Mouse (Mus musculus) urinary bladder, postnatal 14 days (tissue): ENCODE measurements at regions not wholly inside any gene's neighbourhood (a gene's known extent, or its start where the extent isn't known, plus 50 kb on each side); places are given as distances from the start of the nearest gene placed in this dataset.

Experiments used
- DNase-seq: peaks from one replicate; pipeline ENCODE4 v3.0.0; 2021; ENCODE audit warnings: low spot score

DNA sequence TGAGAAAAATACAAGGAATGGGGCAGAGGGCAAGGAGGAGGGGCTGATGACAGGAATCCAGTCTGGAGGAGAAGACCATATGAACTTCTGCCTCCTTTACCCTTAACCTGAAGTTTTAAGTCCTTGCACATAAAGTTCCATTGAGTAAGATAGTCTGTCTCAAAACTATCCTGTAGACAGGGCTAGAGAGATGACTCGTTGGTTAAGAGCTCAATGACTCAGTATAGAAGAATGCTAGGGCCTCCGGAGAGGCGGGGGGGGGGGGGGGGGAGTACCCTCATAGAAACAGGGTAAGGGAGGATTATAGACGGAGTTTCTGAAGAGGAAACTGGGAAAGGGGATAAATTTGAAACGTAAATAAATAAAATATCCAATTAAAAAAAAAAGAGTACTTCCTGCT, 191.8 kb upstream of the Gcfc2 start:
- DNase-seq, result no peak

- DNase-seq, result no peak
Observed at GRCm38 (mm10) chr6:81733527-81733926, 189.9 kb upstream of the Gcfc2 start.

DNA sequence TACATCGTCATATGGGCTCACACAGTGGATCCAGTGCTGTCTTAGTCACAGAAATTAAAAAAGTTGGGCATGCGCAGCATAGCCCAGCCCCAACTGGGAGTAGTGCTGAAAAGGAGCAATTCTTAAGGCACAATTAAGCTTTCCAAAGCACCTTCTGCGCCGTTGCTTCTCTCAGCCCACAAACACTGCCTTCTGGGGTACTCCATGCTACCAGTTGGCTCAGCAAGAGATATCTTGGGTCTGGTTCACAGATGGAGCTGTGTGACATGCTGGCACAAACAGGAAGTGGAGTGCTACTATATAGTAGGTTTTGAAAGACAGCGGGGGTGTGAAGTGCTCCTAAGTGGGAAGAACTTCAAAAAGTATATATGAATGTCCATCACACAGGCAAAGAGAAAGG, 185.0 kb upstream of the Gcfc2 start:
- DNase-seq, result no peak

DNA sequence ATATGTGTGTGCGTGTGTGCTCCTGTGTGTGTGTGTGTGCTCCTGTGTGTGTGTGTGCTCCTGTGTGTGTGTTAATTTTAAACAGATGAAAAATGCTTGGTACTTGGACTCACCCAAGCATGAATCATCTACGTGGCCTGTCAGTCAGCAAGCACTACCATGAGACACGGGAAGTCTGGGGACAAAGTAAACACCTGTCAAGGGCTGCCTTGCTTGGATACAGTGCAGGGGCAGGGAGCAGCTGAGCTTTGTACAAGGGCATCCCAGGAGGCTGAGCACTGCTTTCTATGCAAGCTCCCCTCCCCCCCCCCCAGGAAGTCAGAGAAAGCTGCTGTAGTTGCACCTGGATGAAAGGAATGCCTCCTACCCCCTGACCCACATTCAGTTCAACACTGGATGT, 173.8 kb upstream of the Gcfc2 start:
- DNase-seq, result no peak

GRCm38 (mm10) chr6:81751631-81752030, 171.8 kb upstream of the Gcfc2 start:
- DNase-seq, result no peak

- DNase-seq, result no peak
Observed at GRCm38 (mm10) chr6:81756242-81756641, 167.2 kb upstream of the Gcfc2 start.

DNA sequence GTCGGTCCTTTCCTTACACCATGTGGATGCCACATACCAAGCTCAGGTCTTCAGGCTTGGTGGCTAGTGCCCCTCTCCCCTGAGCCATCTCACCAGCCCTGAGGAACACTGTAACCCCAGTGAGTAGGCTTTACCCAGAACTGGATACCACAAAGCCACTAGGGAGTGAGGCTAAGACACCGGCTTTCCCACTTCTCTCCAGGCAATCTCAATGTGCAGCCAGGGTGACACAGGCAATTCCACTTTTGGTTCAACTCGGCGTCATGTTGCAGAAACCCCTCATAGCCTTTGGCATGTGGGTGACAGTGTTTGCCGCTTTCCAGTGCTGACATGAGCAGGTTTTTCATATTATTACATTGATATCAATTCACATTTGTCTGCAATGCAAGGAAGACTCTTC, 164.6 kb upstream of the Gcfc2 start:
- no peak for DNase-seq

GRCm38 (mm10) chr6:81760181-81760580, 163.3 kb upstream of the Gcfc2 start:
- DNase-seq, result no peak

DNA sequence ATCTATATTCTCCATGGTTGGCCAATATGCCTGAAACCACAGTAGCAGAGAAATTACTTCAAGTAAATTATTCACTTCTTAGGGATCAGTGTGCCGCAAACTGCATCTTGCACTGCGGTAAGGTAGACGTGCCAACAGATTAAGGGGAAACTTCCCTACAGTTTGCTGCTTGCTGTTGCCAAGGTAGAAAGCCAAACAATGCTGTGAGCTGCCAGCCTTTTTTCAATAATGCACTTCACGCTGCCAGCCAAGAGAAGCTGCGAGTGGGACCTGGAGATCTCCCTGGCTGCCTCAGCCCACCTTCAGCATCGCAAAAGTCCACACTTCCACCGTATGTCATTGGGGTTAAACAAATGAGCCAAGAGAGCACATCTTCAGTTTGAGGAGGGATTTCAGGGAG, 157.6 kb upstream of the Gcfc2 start:
- no peak for DNase-seq

GRCm38 (mm10) chr6:81766800-81767199, 156.7 kb upstream of the Gcfc2 start:
- no peak for DNase-seq

DNA sequence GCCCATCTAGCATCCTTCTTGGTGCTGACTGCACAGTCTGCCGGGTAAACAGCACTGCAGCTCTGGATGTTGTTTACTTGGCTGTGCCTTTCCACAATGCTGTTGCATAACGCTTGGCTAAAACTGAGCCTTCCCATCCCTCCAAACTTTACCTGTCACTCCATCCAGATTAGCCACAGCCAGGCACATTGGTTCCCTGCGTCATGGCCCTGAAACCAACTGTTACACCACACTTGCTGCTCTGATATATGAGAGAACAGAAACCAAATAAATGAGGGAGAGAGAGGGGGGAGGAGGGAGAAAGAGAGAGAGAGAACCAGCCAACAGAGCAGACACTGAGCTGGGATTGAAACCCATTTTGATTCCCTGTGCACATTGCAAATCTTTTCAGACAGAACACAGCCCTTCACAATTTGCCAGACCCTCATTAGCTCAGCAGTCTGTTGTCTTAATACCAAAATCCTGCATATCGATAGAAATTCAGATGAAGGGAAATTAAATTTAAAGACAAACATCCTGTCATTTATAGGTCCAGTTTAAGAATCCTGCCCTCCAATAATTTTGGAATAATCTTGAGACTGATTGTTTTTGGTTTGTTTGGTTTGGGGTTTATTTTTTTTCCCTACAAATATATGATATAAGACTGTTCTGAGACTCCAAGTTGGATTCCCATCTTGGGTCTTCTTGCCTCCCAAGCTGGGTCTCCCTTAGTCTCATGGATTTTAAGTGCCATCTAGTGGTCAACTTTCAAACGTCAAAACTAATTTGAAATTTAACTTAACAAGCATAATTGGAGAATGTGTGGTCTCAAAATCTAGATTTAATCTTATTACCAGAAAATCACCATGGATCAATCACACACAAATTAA, 154.6 kb upstream of the Gcfc2 start:
- no peak for DNase-seq

GRCm38 (mm10) chr6:81770301-81770700, 153.2 kb upstream of the Gcfc2 start:
- no peak for DNase-seq

DNA sequence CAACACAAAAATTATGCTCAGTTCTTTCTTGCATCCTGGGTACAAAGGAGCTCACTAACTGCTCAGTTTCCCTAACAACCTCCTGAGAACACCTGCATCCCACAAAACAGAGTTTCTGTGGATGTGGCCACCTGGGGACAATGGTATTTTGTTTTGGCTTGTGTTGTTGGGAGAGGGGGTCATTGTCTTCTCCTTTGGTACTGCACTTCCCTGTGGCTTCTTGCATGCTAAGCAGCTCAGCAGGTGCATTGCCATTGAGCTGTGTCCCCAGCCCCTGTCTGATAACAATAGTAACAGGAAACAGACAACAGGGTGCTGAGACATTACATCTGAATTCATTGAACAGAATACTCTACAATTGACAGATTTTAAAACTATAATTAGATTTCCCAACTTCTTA, 151.6 kb upstream of the Gcfc2 start:
- no peak for DNase-seq

- DNase-seq, result no peak
Observed at GRCm38 (mm10) chr6:81782131-81782530, 141.3 kb upstream of the Gcfc2 start.

DNA sequence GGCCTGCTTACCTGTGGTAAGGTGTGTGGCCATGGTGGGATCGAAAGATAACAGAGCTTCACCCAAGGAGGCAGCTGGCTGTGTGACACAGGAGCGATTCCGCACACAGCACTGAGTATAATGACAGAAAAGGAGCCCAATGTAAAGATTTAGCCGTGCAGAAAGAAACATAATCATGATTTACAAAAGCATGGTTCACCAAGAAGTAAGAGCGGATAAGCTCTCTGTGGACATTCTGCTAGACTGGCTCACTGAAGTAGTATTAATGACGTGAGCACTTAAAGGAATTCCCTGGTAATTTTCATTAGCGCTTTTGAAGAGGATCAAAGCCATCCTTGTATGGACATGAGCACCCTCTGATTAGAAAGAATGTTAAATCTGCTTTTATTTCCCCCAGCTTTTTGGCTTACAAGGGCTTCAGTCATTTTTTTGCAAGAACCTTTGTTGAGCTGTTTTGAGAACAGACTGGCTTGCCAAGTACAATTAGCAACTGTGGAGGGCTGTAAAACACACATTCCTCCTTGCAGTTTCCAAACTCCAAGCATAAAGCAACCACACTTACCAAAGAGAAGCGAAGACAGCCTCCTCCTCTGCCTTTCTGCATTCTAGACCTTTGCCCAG, 140.5 kb upstream of the Gcfc2 start:
- no peak for DNase-seq

GRCm38 (mm10) chr6:81795281-81795680, 128.2 kb upstream of the Gcfc2 start:
- no peak for DNase-seq

DNA sequence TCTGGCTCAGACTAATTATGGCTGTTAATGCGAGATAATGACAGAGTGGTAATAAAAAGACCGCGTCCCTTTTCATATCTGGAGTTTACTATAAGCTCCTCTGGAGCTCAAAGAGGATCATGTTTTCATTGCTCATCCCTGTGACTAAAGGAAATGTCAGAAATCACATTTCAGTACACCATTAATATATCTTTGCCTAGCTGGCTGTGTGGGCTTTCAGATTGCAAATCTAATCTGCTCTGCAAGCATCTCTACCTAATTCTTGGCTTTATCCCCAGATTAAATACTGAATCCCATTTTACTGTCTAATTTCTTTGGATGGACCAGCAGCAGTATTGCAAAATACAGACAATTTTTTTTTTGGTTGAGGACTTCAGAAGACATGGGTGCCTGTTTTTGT, 122.6 kb upstream of the Gcfc2 start:
- no peak for DNase-seq

DNA sequence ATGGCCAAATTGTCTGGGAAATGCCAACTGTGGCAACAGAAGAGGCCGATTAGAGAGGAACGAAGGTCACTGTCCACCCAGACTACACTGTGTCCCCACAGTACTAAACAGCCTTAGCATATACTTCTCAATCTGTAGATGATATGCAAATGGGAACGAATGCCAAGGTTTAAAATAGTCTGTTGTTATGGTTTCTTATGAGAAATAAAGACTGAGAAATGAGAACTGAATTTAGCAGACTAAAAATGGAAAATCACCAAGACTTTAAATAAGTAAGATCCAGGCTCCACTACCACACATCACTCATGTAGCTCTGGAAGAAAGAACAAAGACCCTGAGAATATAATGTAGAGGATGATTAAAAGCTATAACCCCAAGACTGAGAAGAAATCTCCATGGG, 121.7 kb upstream of the Gcfc2 start:
- no peak for DNase-seq

DNA sequence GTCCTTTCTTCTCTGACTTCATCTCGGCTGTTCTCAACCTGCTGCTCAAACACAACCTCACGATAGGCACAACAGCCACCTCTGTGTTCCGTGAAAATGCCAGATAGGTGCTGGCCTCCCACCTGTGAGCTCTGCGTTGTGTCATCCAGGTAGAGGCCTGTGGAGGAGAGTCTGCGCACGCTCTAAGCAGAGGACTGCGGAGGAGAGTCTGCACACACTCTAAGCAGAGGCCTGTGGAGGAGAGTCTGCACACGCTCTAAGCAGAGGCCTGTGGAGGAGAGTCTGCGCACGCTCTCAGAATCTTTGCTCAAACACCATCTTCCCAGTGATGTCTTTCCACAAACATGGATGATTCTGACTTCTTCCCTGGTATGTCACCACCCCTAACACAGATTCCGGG, 117.5 kb upstream of the Gcfc2 start:
- DNase-seq, result no peak

DNA sequence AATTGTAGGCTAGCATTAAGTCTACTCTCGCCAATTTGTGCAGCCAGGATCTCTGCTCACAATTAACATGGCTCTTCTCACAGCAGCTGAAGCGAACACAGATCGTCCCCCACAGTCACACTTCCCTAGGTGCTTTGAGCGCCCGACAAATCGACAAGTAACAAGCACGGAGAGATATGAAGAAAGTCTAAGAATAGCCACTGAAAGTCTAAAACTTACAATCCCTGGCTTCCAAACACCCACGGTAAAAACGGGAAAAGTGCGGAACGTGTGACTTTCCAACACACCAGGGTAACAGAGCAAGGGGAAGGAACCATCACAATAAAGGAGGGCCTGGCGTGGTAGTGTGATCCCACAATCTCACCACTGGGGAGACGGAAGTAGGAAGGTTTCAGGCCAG, 114.8 kb upstream of the Gcfc2 start:
- no peak for DNase-seq

GRCm38 (mm10) chr6:81815248-81815961, 108.1 kb upstream of the Gcfc2 start:
- no peak for DNase-seq

DNA sequence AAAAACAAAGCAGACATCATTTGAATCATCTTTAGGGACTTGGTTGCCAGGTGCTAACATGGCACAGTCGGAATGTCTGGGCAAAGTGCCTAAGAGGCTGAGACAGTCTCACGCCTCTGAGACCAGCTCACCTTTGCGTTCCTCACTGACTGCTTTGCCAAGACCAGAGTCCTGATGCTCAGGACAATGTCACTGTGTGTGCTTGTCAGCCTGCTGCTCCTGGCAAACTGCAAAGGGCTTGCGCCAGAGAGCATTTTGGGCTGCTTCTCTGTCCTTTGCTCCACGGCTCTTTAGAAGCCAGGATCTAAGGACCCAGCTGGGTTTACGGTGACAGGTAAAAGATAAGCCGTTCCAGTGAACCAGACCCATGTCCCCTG, 107.5 kb upstream of the Gcfc2 start:
- DNase-seq, result no peak
